Mouse (Mus musculus): ENCODE results near the gene Olfr875.
"Not testable (repeated sequence)": the region's sequence is repeated elsewhere in the genome, so short reads cannot be mapped to it uniquely, and the experiment has no call there.

Olfr875 gene

DNA sequence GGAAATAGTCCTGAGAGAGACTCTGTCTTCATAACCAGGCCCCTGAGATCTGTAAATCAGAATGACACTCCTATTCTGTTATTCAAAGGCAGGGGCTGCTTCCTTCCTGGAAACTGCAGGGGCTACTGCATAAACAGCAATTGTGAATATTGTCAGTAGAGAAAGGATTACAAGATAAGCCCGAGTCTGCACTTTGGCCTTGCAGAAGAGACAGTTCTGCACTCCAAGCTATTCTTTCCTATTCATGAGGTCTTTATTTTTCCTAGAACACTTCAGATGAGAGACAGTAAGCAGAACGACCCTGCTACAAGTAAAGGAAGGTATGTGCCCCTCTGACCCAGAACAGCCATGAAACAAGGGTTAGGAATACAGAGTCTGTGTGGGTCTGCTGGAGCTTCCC lies at the start of gene Olfr875:
Olfr875 (plus strand) TSS at position 99 of the 400 bp plus-strand sequence.
- no peak for DNase-seq (ENCODE audit: low spot score)

DNA sequence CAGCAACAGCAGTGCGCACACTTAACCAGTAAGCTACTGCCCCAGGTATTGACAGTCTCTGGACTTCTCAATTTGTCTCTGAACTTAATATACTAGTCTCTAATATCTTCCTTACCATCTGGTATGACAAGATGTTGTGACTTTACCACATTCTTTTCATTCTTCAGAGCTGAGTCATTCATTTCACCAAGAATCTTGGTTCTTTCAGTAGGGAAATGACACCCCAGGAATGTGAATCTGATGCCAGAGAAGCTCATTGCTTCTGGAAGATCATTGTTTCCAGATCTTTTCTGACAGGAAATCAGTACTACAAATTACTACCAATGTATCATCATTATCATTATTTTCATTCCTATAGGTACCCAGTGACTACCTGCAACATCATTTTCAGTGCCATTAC lies 37.3 kb upstream of the Olfr875 start:
- DNase-seq (ENCODE audit: low spot score): no peak

DNA sequence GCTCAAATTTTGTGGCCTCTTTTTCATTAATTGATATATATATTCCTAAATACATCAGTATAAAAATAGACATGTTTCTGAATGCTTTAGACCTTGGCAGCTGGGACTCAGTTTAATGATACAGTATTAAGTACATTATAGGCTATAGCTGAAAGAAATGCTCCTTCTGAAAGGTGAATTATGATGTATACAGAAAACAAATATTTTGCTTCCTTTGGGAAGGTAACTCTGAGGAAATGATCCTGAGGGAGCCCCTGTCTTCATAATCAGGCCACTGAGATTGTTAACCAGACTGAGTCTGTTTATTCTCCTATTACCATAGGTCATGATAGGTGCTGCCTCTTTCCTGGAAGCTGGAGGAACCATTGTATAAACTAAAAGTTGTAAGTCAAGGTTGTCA lies 26.9 kb upstream of the Olfr875 start, which contains the start of gene Olfr874:
Olfr874 (plus strand) TSS at position 301 of the 400 bp plus-strand sequence.
- DNase-seq (ENCODE audit: low spot score): no peak

DNA sequence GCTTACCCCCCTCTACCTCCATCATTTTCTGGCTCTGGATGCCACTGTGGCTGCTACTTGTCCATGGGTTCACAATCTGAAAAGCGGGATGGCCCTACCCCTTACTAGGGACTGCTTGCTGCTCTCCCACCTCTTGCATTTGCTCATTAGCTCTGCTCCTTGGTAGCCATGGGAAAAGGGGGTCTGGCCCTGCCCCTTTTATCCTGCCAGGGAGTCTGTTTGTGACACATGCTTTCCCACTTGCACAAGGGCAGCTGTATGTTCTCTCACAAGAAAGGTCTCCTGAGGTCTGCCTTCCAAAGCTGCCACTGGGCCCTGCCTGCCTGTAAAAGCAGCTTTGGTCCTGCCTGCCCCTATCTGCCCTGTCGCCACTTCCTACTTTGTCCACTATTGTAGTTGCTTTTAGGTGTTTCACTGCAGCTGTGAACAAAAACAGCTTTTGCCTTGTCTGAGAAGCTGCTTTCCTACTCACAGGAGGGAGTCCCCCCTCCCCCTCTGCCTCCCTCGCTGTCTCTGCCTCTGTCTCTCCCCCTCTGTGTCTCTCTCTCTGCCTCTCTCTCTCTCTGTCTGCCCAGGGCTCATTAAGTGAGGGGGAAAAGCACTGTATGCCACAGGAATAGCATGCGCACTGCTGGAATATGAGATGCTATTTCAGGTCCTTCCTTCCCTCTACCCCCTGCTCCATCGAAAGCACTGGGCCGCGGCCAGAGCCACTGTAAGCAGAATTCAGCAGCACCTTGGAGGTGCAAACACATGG lies 21.2 kb upstream of the Olfr875 start:
- DNase-seq (ENCODE audit: low spot score): no peak

DNA sequence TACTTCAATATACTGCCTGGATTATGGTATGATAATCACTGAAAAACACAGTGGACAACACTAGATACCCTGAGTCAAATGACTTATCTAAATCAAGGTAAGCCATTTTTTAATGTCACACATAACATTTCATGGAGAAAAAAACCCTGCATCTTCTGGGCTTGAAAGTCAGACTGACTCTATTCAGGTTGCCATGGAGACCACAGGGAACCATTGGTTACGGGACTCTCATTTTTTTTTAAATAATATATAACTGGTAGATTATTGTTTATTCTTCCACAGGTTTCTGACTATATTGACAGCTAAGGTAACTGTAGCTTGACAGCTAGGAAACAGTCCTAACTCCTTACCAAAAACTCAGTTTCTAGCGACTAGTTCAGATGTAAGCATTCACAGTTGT lies 20.2 kb upstream of the Olfr875 start:
- no peak for DNase-seq (ENCODE audit: low spot score)

DNA sequence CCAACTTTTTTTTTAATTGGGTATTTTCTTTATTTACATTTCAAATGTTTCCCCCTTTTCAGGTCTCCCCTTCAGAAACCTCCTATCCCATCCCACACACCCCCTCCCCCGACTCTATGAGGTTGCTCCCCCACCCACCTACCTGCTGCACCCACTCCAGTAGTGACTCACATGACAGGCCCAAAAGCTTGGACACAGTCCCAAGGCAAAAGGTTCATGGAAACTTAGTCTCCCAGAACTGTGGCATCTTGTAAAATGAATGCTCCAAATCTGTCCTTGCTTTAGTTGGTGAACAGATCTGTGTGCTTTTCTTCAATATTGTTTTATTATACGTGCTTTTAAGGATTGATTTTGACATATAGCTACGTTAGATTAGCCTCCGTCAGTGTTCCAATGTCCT lies 19.7 kb upstream of the Olfr875 start:
- no peak for DNase-seq (ENCODE audit: low spot score)

DNA sequence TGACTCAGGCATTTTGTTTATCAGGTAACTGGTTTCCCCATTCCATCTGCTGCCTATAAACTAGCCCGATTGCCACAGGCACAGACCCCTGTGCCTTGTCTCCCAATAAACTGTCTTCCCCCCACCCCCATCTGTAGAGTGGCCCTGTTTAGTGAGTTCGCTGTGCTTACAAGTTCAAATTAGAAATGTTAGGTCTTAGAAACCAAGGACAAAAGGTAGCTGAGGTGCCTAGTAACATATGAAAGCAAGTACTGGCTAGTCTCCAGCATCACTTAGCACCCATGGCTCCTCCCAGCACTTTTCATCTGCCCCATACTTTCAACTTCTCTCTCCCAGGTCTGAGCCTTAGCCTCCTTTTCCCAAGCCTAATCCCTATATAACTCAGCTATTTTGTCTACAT lies 9.9 kb upstream of the Olfr875 start:
- no peak for DNase-seq (ENCODE audit: low spot score)

DNA sequence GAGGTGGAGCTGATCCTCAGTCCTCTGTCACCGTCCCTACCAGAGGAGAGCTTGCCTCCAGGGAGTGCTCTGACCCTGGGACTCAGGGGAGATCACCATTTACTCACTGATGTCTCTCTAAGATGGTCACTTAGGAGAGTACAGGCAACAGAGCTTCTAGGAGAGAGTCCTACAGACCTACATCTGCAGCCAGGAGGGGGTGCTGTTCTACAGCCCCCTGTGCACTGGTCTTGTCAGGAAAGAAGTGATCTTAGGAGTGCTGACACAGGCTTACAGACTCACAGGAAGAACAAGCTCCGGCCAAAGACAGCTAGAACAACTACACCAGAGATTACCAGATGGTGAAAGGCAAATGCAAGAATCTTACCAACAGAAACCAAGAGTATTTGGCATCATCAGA lies 9.1 kb upstream of the Olfr875 start:
- DNase-seq (ENCODE audit: low spot score): no peak

DNA sequence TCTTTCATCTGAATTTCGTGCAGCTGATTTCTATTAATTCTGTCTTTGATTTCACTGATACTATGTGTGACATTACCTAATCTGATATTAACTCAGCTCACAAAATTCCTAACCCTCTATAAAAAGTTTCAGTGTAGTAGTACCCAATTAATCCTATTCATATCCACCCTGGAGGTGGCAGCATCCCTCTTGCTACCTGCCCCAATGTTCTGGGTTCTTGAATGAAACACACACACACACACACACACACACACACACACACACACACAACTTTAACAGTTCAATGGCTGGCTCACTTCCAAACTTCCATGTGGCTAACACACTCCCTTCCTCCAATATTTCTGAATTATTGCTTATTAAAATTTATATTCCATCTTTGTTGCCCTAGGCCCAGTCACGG lies 996 bp upstream of the Olfr875 start:
- DNase-seq (ENCODE audit: low spot score): no peak

DNA sequence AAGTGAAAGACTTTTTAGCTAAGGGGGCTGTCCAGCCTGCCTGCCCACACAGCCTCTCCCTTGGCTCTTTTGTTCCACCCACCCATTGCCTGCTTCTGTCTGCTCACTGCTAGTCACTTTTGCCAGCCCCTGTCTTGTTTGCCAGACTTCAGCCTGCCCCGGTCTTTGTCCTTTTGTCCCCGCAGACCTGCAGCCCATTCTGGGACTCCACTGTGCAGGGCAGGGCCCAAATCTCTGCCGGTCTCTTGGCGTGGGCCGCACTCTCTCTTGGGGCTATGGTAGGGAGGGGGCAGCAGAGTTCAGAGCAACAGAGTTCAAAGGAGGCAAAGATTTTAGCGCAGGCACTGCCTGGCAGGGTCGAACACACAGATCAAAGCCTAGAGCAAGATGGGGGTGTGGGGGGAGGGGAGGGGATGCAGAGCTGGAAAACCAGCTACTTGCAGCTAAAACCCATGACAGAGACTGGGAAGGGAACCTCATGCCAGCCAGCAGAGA lies 11.2 kb downstream of the Olfr875 start:
- DNase-seq (ENCODE audit: low spot score): no peak

DNA sequence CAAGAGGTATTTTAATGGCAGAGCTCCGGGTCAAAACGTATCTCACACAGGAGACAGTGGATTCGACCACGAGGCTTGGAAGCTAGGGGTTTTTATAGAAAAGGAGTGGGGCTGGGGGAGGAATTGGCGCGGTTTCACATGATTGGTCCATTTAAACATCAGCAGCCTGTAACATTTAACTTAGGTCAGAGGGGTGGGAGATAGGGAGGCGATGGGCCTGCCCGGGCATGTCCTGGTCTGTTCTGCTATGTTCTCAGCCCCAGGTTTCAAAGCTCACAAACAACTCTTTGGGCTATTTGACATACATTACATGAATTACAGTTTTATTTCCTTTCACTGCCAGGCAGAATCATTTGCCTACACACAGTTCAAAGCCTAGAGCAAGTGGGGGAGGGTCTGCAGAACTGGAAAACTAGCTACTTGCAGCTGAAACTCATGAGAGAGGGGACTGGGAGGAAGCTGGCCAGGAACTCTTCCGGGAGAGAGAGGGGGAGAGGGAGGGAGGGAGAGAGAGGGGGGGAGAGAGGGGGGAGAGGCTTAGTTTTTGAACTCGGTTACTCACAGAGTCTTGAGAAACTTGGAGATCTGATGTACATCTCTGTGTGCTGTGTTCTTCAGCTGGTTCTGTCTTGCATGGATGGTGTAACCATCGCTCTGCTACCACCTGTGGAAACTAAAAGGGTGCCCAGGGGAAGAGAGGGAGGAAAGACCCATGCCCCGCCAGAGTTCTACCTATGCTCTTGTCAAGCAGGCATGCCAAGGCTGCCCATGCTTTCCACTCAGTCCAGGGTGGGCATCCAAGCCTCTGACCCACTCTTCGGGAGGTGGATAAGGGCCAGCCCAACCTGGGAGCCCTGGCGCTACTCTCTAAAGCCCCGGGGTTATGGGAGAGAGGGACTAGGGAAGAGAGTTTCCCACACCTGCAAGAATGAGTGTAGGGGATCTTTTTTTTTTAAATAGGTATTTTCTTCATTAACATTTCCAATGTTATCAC lies 12.0 kb downstream of the Olfr875 start:
- not testable (repeated sequence) for DNase-seq (ENCODE audit: low spot score)

DNA sequence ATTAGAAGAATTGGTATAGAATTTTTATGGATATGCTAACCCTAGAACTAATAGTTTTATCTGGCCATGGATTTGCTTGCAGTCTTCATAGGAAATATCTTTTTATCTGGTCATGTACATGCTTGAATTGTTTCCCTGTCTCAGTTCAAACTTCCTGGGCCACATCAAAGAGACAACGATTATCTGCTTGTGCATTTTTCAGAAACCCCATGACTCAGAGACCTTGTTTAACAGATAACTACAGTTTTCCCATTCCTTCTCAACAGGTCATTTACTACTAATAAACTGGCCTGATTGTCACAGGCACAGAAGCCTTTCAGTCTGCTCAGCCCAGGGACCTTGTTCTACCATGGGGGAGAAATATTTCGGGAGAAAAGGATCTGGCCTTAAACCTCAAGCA lies 14.8 kb downstream of the Olfr875 start:
- no peak for DNase-seq (ENCODE audit: low spot score)

DNA sequence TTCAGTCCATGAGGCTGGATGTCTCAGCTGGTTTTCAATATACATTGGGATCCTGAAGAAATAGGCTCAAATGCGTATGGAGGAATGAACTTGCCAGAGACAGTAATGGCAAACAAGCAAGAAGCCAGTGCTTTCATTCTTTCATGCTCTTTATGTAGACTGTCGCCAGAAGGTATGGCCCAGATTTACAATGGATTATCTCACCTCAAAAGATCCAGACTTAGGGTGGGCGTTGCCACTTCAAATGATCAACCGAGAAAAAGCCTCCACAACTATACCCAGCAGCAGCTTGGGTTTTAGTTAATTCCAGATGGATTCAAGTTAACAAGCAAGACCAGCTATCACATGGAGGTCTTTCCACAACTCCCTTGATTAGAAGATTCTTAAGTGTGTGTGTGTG lies 30.4 kb downstream of the Olfr875 start:
- DNase-seq (ENCODE audit: low spot score): no peak

DNA sequence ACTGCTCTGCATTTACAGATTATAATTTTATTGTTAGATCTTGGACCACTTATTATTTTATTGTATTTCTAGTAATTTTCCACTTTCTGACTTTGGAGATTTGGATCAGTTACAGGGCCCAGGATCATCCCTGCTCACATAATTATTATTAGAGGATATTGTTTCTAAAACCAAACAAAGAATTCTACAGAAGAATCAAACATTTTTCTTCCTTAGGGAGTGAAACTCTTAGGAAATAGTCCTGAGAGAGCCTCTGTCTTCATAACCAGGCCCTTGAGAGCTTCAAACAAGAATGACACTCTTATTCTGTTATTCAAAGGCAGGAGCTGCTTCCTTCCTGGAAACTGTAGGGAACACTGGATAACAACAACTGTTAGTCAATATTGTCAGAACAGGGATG lies 31.1 kb downstream of the Olfr875 start, which contains the start of gene Olfr876:
Olfr876 (plus strand) TSS at position 301 of the 400 bp plus-strand sequence.
- DNase-seq (ENCODE audit: low spot score): no peak

DNA sequence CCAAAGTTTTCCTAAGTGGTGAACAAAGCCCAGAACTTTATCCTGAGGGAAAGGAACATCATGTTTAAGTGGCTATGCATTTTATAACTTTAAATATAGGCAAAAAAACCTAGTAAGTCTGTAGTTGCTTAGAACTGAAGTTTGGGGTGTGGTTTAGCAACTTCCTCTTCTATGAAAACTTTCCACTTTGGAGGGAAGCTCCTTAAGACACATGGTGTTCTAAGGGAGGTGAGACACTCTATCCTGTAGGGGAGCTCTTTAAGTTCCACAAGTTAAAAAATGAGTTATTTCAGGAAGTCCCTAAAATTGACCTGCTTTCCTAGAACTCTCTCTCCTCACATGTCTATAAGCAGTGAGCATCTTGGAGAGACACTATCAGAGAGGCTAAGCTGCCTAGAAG lies 35.6 kb downstream of the Olfr875 start:
- DNase-seq (ENCODE audit: low spot score): no peak

DNA sequence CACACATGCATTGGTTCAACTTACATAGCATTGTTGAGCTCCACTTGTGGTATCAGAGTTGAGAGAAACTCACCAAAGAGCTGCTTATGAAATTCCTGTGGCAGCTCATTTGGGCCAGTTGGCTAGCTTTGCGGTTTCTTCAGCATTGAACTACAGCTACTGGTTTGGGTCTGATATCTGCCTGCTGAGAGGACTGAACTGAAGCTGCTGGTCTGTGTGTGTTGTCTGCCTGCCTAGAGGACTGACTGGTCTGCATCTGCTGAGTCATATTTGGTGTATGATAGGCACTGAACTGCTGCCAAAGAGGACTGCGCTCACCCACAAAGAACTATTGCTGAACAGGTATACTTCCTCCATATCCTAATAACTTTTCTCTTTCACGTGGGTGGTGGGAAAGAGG lies 36.8 kb downstream of the Olfr875 start:
- DNase-seq (ENCODE audit: low spot score): no peak

DNA sequence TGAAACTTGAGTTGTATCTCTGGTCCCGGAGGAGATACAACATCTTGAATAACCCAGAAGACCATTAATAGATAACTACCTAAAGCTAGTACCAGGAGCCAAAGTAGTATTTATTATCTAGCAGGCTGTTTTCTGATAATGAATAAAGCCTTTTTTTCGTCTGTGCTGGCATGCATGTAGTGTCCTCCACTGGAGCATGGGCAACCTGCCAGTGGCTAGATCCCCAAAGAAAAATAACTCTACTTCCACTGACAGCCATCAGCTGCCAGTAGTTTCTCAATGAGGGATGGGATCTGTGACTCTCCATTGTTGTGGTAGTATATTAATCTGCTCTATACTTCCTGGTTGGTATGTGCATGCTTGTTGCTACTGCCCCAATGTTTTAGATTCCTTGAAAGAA lies 37.3 kb downstream of the Olfr875 start:
- DNase-seq (ENCODE audit: low spot score): no peak

DNA sequence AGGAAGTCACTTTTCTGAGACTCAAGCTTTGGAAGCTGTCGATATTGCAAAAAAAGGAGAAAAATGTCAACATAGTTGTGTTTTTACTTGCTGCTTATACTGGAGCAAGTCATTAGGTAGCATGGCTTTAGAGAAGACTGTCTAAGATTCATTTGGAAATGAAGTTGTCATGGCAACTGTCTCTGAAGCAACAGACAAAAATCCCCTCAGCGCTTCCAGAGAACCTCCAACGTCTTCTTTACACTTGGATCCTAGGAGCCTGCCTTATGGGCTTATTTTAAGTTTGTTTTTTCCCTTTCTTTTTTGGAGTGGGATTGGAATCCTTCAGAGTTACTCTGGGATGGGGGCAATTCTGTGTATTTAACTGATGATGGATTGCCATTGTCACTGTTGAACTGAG lies 43.0 kb downstream of the Olfr875 start:
- DNase-seq (ENCODE audit: low spot score): no peak
